Mouse (Mus musculus) gastrocnemius, postnatal 10 days (tissue): ENCODE results near the gene Oas3. TPM values are rescaled to one million over a fixed set of nuclear protein-coding genes. Genes with fewer than 3 reads are reported as not detected.

Experiments used
- total RNA-seq, 2 experiments: library from RNA; stranded (reverse); gene quantifications; 2 replicates each; pipeline ENCODE4 v1.2.3; 2021

The Oas3 gene
- total RNA-seq, 2 experiments from 2014 or later, result not detected

Other genes starting within 250 kb of the Oas3 start
- 10 to 100 TPM; 67.1 to 71.2 TPM for gene Tpcn1, start 189.0 kb downstream of the Oas3 start, total RNA-seq
- under 1 TPM; 0.40 to 0.50 TPM for gene Iqcd, start 188.6 kb downstream of the Oas3 start, total RNA-seq
- 1 to 10 TPM; 4.7 to 6.2 TPM for gene Rita1, start 165.1 kb downstream of the Oas3 start, total RNA-seq
- 10 to 100 TPM; 22.4 to 23.9 TPM for gene Ddx54, start 164.9 kb downstream of the Oas3 start, total RNA-seq
- gene Cfap73, start 143.4 kb downstream of the Oas3 start, total RNA-seq, result not detected
- gene Rasal1, start 128.8 kb downstream of the Oas3 start, total RNA-seq, result under 1 TPM in 1 of 2 experiments, not detected in 1; 0.23 TPM
- 1 to 10 TPM; 1.2 to 1.4 TPM for gene Dtx1, start 65.7 kb downstream of the Oas3 start, total RNA-seq
- gene Oas2, start 27.8 kb downstream of the Oas3 start, total RNA-seq, result under 1 TPM in 1 of 2 experiments, not detected in 1; 0.09 TPM
- gene Oas1e, start 17.9 kb upstream of the Oas3 start, total RNA-seq, result not detected
- under 1 TPM; 0.14 to 0.43 TPM for gene Oas1c, start 34.9 kb upstream of the Oas3 start, total RNA-seq
- not detected for gene Oas1f, start 69.7 kb upstream of the Oas3 start, total RNA-seq
- gene Oas1h, start 83.8 kb upstream of the Oas3 start, total RNA-seq, result not detected
- gene Oas1g, start 110.0 kb upstream of the Oas3 start, total RNA-seq, result not detected
- gene Oas1a, start 129.9 kb upstream of the Oas3 start, total RNA-seq, result not detected
- not detected for gene Oas1d, start 136.9 kb upstream of the Oas3 start, total RNA-seq
- gene Rph3a, start 232.4 kb upstream of the Oas3 start, total RNA-seq, result under 1 TPM; 0.35 to 0.47 TPM